Mouse (Mus musculus) cerebellum, adult 11 months (tissue): ENCODE data around the gene Ccdc120.
"Not testable (repeated sequence)": the region's sequence is repeated elsewhere in the genome, so short reads cannot be mapped to it uniquely, and the experiment has no call there.

Source experiments
- DNase-seq: peaks from one replicate; pipeline ENCODE4 v3.0.0; 2022

Gene Ccdc120

GRCm38 (mm10) chrX:7745429-7745828 lies 5.3 kb downstream of the Ccdc120 start:
- DNase-seq = no peak

- no peak for DNase-seq
Measured at GRCm38 (mm10) chrX:7744940-7745339, 5.8 kb downstream of the Ccdc120 start.

GRCm38 (mm10) chrX:7743470-7743869 lies 7.2 kb downstream of the Ccdc120 start:
- no peak for DNase-seq

- peak; percentile 48 for DNase-seq
Measured at GRCm38 (mm10) chrX:7741103-7741502, 9.6 kb downstream of the Ccdc120 start.

- no peak for DNase-seq
Measured at GRCm38 (mm10) chrX:7740082-7740819, 10.5 kb downstream of the Ccdc120 start.

- DNase-seq = peak; percentile 81
Measured at GRCm38 (mm10) chrX:7739336-7740081, 11.2 kb downstream of the Ccdc120 start.

- no peak for DNase-seq
Measured at GRCm38 (mm10) chrX:7733571-7734156, 17.0 kb downstream of the Ccdc120 start.

GRCm38 (mm10) chrX:7728922-7729265 lies 21.8 kb downstream of the Ccdc120 start:
- DNase-seq = no peak

GRCm38 (mm10) chrX:7728215-7728921 lies 22.3 kb downstream of the Ccdc120 start, which contains the start of gene Praf2:
Praf2 (plus strand) TSS chrX:7728439.
- DNase-seq = peak; percentile 68

- no peak for DNase-seq
Measured at GRCm38 (mm10) chrX:7727176-7727575, 23.5 kb downstream of the Ccdc120 start.

- no peak for DNase-seq
Measured at GRCm38 (mm10) chrX:7725841-7726240, 24.9 kb downstream of the Ccdc120 start.

- no peak for DNase-seq
Measured at GRCm38 (mm10) chrX:7724135-7724534, 26.6 kb downstream of the Ccdc120 start.

- DNase-seq = no peak
Measured at GRCm38 (mm10) chrX:7722691-7723090, 28.0 kb downstream of the Ccdc120 start.

- no peak for DNase-seq
Measured at GRCm38 (mm10) chrX:7722282-7722611, 28.5 kb downstream of the Ccdc120 start.

GRCm38 (mm10) chrX:7721514-7722281 lies 29.0 kb downstream of the Ccdc120 start, which contains the start of gene Gm45208:
Gm45208 (plus strand) TSS chrX:7722245.
- peak; percentile 58 for DNase-seq

- DNase-seq = not testable (repeated sequence)
Measured at GRCm38 (mm10) chrX:7716058-7716457, 34.6 kb downstream of the Ccdc120 start.

GRCm38 (mm10) chrX:7714135-7714899 lies 36.4 kb downstream of the Ccdc120 start, which contains the start of gene Wdr45:
Wdr45 (plus strand) TSS chrX:7714333.
- DNase-seq = peak; percentile 93

GRCm38 (mm10) chrX:7713764-7714134 lies 37.0 kb downstream of the Ccdc120 start:
- DNase-seq = not testable (repeated sequence)

- DNase-seq = peak; percentile 75
Measured at GRCm38 (mm10) chrX:7696954-7697381, 53.7 kb downstream of the Ccdc120 start, which contains the start of gene Gpkow. Gpkow (plus strand) TSS chrX:7697131.

GRCm38 (mm10) chrX:7696520-7696919 lies 54.2 kb downstream of the Ccdc120 start:
- DNase-seq = no peak

GRCm38 (mm10) chrX:7692862-7693261 lies 57.8 kb downstream of the Ccdc120 start:
- no peak for DNase-seq
